Mouse (Mus musculus) spleen, adult 2 months (tissue): ENCODE measurements around the gene Kpna6. TPM values are rescaled to one million over a fixed set of nuclear protein-coding genes. Genes with fewer than 3 reads are reported as not detected.

Experiments
- DNase-seq, 2 experiments: peaks; one replicate each; pipeline versions ENCODE4 v3.0.0 to v3.0.0-alpha.2; 2012 to 2021; ENCODE audit warnings: low spot score in 2 of 2, low read depth in 1 of 2
- H3K27ac ChIP-seq: fragments of 200-500 bp; 2 replicates; pipeline ENCODE4 v1.5.1; 2012; ENCODE audit warnings: low read length, inconsistent platforms; ENCODE audit not compliant: insufficient read depth
- H3K27me3 ChIP-seq: fragments of 200-500 bp; 2 replicates; pipeline ENCODE4 v1.6.1; 2012; ENCODE audit warnings: mild to moderate bottlenecking, moderate library complexity, low read length, inconsistent platforms; ENCODE audit not compliant: control insufficient read depth, insufficient read depth
- H3K36me3 ChIP-seq: fragments of 200-500 bp; 2 replicates; pipeline ENCODE4 v1.6.1; 2012; ENCODE audit warnings: mild to moderate bottlenecking, low read length, inconsistent platforms; ENCODE audit not compliant: control insufficient read depth, insufficient read depth
- H3K4me1 ChIP-seq: fragments of 200-500 bp; 2 replicates; pipeline ENCODE4 v1.6.1; 2011; ENCODE audit warnings: inconsistent platforms; ENCODE audit not compliant: control insufficient read depth, insufficient read depth, insufficient read length
- H3K4me3 ChIP-seq: fragments of 200-500 bp; 2 replicates; pipeline ENCODE4 v1.5.1; 2011; ENCODE audit warnings: mild to moderate bottlenecking, inconsistent platforms; ENCODE audit not compliant: insufficient read depth, insufficient read length; ENCODE audit errors: extremely low read depth
- CTCF ChIP-seq: fragments of 200-500 bp; IDR thresholded peaks from 2 replicates; pipeline ENCODE4 v1.5.1; 2011; ENCODE audit warnings: mild to moderate bottlenecking, inconsistent platforms; ENCODE audit not compliant: insufficient read depth, insufficient read length, insufficient replicate concordance; ENCODE audit errors: extremely low read depth
- POLR2A ChIP-seq: fragments of 200-500 bp; IDR thresholded peaks from 2 replicates; pipeline ENCODE4 v1.6.1; 2011; ENCODE audit warnings: low read depth, low read length, inconsistent platforms
- WGBS: fragments of 180-500 bp; shearing (Covaris S2); methylation state at CpG from one replicate; pipeline ENCODE4 v1.1.7; 2018; 5-methylcytosine and 5-hydroxymethylcytosine counted together
- polyA plus RNA-seq: library from polyadenylated mRNA; depleted of rRNA; stranded (reverse); fragments of >200 nt; gene quantifications from 2 replicates; pipeline ENCODE4 v1.2.3, GENCODE M21; 2012

Kpna6 gene
- polyA plus RNA-seq, 1 experiment = 11.9 TPM

DNA sequence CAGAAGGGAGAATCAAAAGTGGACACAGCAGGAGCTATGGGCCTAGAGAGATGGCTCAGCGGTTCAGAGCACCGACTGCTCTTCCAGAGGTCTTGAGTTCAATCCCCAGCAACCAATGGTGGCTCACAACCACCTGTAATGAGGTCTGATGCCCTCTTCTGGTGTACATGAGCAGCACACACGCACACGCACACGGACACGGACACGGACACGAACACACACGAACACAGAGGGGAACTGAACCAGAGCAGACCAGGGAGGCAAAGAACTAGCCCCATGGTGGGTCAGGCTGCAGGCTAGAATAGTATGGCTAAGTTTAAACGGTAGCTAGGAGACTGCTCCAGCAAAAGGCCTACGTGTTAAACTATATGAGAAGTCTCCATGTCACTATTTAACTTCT is 9.3 kb upstream of the Kpna6 start:
- no peaks in the 10 kb centered on the region for H3K27me3 ChIP-seq
- H3K4me3 ChIP-seq = no peak overlapping the region
- WGBS = 93% methylated on average over 11 of the region's 11 CpGs
- H3K36me3 ChIP-seq = peaks cover 24% of the 10 kb centered on the region
- no peak for DNase-seq
- H3K27ac ChIP-seq = no peak overlapping the region
- TF ChIP-seq CTCF = no peak
- TF ChIP-seq POLR2A = no peak
- H3K4me1 ChIP-seq = no peaks in the 10 kb centered on the region

GRCm38 (mm10) chr4:129672878-129673449 is 397 bp upstream of the Kpna6 start:
- Histone ChIP-seq H3K27me3 (no peaks in the 10 kb centered on the region), H3K4me1 (peaks cover 3% of the 10 kb centered on the region; the same call in 1 of the 2 replicates), H3K27ac (peak overlapping the region; percentile 58)

GRCm38 (mm10) chr4:129671491-129672082 is 980 bp downstream of the Kpna6 start:
- 7% methylated on average over 12 of the region's 12 CpGs for WGBS
- Histone ChIP-seq H3K27ac (peak overlapping the region; percentile 92), H3K36me3 (peaks cover under 1% of the 10 kb centered on the region; the same call in 1 of the 2 replicates), H3K4me3 (peak overlapping the region; percentile 89), H3K27me3 (no peaks in the 10 kb centered on the region), H3K4me1 (peaks cover 3% of the 10 kb centered on the region; the same call in 1 of the 2 replicates)
- DNase-seq = peak in 1 of 2 experiments; percentile 34
- peak; percentile 44; the same call in 1 of the 2 replicates for TF ChIP-seq CTCF
- TF ChIP-seq POLR2A = no peak

More at GRCm38 (mm10) chr4:129672878-129673449, 397 bp upstream of the Kpna6 start:
- no peak for DNase-seq
- TF ChIP-seq CTCF (no peak), POLR2A (no peak)
- Histone ChIP-seq H3K36me3 (peaks cover 6% of the 10 kb centered on the region), H3K4me3 (peak overlapping the region; percentile 89)
- WGBS = 4% methylated on average over 10 of the region's 10 CpGs

DNA sequence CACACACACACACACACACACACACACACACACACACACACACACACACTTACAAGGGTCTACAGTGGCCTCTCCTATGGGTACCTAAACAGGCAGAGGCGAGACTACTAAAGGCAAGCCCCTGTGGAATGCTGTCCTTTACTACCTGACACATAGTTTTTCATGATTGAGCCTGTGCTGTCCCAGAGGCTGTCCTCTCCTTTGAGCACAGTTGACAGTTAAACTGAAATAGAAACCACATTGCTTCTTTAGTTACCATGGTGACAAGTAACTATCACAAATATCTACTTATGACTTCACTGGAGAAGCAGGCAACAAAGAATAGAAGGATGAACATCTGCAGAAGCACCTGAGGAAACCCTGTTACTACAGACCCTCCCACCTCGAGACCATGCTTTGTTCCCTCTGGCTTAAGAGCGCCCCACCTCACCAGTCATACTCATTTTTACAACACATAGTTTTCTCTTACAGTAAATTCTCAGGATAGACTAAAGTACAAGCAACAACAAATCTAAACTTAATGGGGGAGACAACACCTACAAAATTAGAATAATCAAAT is 10.2 kb downstream of the Kpna6 start:
- no peak for DNase-seq
- no peak for TF ChIP-seq POLR2A
- TF ChIP-seq CTCF = no peak
- H3K27me3 ChIP-seq = no peaks in the 10 kb centered on the region
- H3K4me3 ChIP-seq = no peak overlapping the region
- no peaks in the 10 kb centered on the region for H3K4me1 ChIP-seq
- 79% methylated on average over 3 of the region's 3 CpGs for WGBS
- peaks cover 22% of the 10 kb centered on the region for H3K36me3 ChIP-seq
- no peak overlapping the region for H3K27ac ChIP-seq

- Histone ChIP-seq H3K27ac (no peak overlapping the region), H3K4me3 (no peak overlapping the region), H3K36me3 (peaks cover 26% of the 10 kb centered on the region), H3K4me1 (no peaks in the 10 kb centered on the region), H3K27me3 (no peaks in the 10 kb centered on the region)
- DNase-seq = no peak
- TF ChIP-seq CTCF (no peak), POLR2A (no peak)
- 94% methylated on average over 3 of the region's 3 CpGs for WGBS
Observed at GRCm38 (mm10) chr4:129661584-129661983, 11.0 kb downstream of the Kpna6 start.

- H3K27ac ChIP-seq = no peak overlapping the region
- H3K4me3 ChIP-seq = no peak overlapping the region
- no peaks in the 10 kb centered on the region for H3K27me3 ChIP-seq
- no peaks in the 10 kb centered on the region for H3K4me1 ChIP-seq
- TF ChIP-seq POLR2A (no peak), CTCF (no peak)
- WGBS = 96% methylated on average over 14 of the region's 14 CpGs
- no peak for DNase-seq
- peaks cover 62% of the 10 kb centered on the region for H3K36me3 ChIP-seq
Observed at GRCm38 (mm10) chr4:129654770-129655169, 17.8 kb downstream of the Kpna6 start.

- DNase-seq = no peak
- Histone ChIP-seq H3K4me1 (no peaks in the 10 kb centered on the region), H3K27me3 (no peaks in the 10 kb centered on the region), H3K27ac (no peak overlapping the region), H3K36me3 (peaks cover 50% of the 10 kb centered on the region), H3K4me3 (no peak overlapping the region)
- WGBS = 92% methylated on average over 8 of the region's 8 CpGs
- no peak for TF ChIP-seq POLR2A
Observed at GRCm38 (mm10) chr4:129650359-129650758, 22.2 kb downstream of the Kpna6 start.
